Mouse (Mus musculus) inflammation-experienced regulatory T-cells, adult 16 weeks (primary cell): ENCODE data around the gene Bmp6. TPM values are rescaled to one million over a fixed set of nuclear protein-coding genes. Genes with fewer than 3 reads are reported as not detected.

Source experiments
- polyA plus RNA-seq: library from polyadenylated mRNA; unstranded; fragments of 100-300 nt; shearing (Covaris generic); gene quantifications from one replicate; pipeline ENCODE4 v1.2.1, GENCODE M21; 2017

The Bmp6 gene
- polyA plus RNA-seq = not detected

GRCm38 (mm10) chr13:38344713-38345430 lies at the start of gene Bmp6:
Gene Bmp6 (plus strand): TSS chr13:38345107.

GRCm38 (mm10) chr13:38528687-38529294 lies 183.9 kb downstream of the Bmp6 start, which contains the start of gene Txndc5:
Gene Txndc5 (minus strand): TSS chr13:38528824.

Other genes starting within 250 kb of the Bmp6 start
- gene Dsp, start 193.8 kb upstream of the Bmp6 start, polyA plus RNA-seq = 0.18 TPM
- gene Snrnp48, start 140.2 kb upstream of the Bmp6 start, polyA plus RNA-seq = 76.7 TPM
- 22.7 TPM for gene Txndc5, start 183.7 kb downstream of the Bmp6 start, polyA plus RNA-seq